In genomic region chr4:45820074-45820830, GRCm38 (mm10) we compare ENCODE assay signal across 8 mouse cellular contexts. TPM values are rescaled to one million over a fixed set of nuclear protein-coding genes. Genes with fewer than 3 reads are reported as not detected.
DNase-seq lines count a peak whose midpoint lies in the region; ATAC-seq and TF ChIP-seq lines count a peak whose summit lies in the region.

No protein-coding gene starts in this region.

- H3K4me3 ChIP-seq in embryonic facial prominence, embryonic 15.5 days (replicated peaks): peak overlapping the region; percentile 18; the same call in 1 of the 2 replicates
- peak overlapping the region in 1 of 2 experiments; percentile 17; a peak in 2 of 4 replicates for H3K4me3 ChIP-seq in heart, embryonic 14.5 days (ENCODE audit: control insufficient read depth in 1 of 2, insufficient read depth in 1 of 2, low read depth in 1 of 2, low read length in 2 of 2)
- no peak overlapping the region for H3K4me3 ChIP-seq in lung, postnatal 0 days (ENCODE audit: low read depth, low read length)

- no peak for ATAC-seq in embryonic facial prominence, embryonic 15.5 days (ENCODE audit: insufficient number of reproducible peaks, low FRiP score, low TSS enrichment, low read depth)
- ATAC-seq in heart, embryonic 14.5 days (ENCODE audit: insufficient number of reproducible peaks, insufficient read depth, low FRiP score, low read depth): peak; percentile 60
- peak; percentile 66 for ATAC-seq in lung, postnatal 0 days

- H3K27ac ChIP-seq in embryonic facial prominence, embryonic 15.5 days (replicated peaks): 0 out of 2 replicates have a peak overlapping the region, but pooled peaks have one; percentile 63
- H3K27ac ChIP-seq in heart, embryonic 14.5 days (replicated peaks in 1 of 2; ENCODE audit: control insufficient read depth in 1 of 2, insufficient read depth in 1 of 2, low read depth in 2 of 2, low read length in 2 of 2): peak overlapping the region; percentile 98 to 99
- H3K27ac ChIP-seq in lung, postnatal 0 days (ENCODE audit: low read length): no peak overlapping the region

- no peak overlapping the region for H3K9ac ChIP-seq in embryonic facial prominence, embryonic 15.5 days
- H3K9ac ChIP-seq in heart, embryonic 14.5 days (ENCODE audit: low read length): peak overlapping the region; percentile 54
- no peak overlapping the region for H3K9ac ChIP-seq in lung, postnatal 0 days (replicated peaks; ENCODE audit: low read depth)

- peak; percentile 81 for TF ChIP-seq CTCF in lung, postnatal 0 days (IDR thresholded peaks at IDR 0.05)

- H3K4me1 ChIP-seq in embryonic facial prominence, embryonic 15.5 days: peaks cover 17% of the 10 kb centered on the region
- peaks cover 49 to 61% of the 10 kb centered on the region in 2 experiments for H3K4me1 ChIP-seq in heart, embryonic 14.5 days (ENCODE audit: control insufficient read depth in 2 of 2, insufficient read depth in 2 of 2, low read length in 2 of 2)
- H3K4me1 ChIP-seq in lung, postnatal 0 days (ENCODE audit: insufficient read depth, low read depth, low read length): peaks cover 5% of the 10 kb centered on the region; the same call in 1 of the 2 replicates

- peak overlapping the region; percentile 42 for H3K4me2 ChIP-seq in embryonic facial prominence, embryonic 15.5 days (replicated peaks)
- H3K4me2 ChIP-seq in heart, embryonic 14.5 days (ENCODE audit: low read length): peak overlapping the region; percentile 66
- H3K4me2 ChIP-seq in lung, postnatal 0 days (replicated peaks; ENCODE audit: low read depth, low read length): peak overlapping the region; percentile 59

- peaks cover 40% of the 10 kb centered on the region for H3K27me3 ChIP-seq in embryonic facial prominence, embryonic 15.5 days
- peaks cover 25% of the 10 kb centered on the region; the same call in 1 of the 2 replicates for H3K27me3 ChIP-seq in heart, embryonic 14.5 days (ENCODE audit: control insufficient read depth, insufficient read depth, low read length)
- H3K27me3 ChIP-seq in lung, postnatal 0 days (replicated peaks; ENCODE audit: insufficient read depth, low read length): peaks cover 14% of the 10 kb centered on the region

- peak; percentile 34 for DNase-seq in CD4-positive helper T cell, adult 2 months (ENCODE audit: low read depth, low spot score)
- peak; percentile 55 to 76 for DNase-seq in adrenal gland, adult 18-20 months (ENCODE audit: low spot score in 2 of 2)
- DNase-seq in kidney, postnatal 36 days: peak; percentile 48 to 82
- DNase-seq in lung, postnatal 0 days (ENCODE audit: low spot score): peak; percentile 64
- DNase-seq in retina, postnatal 7 days (ENCODE audit: low read depth, low spot score): peak; percentile 34
- peak; percentile 33 to 75 for DNase-seq in urinary bladder, postnatal 4 days (ENCODE audit: low spot score in 2 of 2)

- no peaks in the 10 kb centered on the region for H3K9me3 ChIP-seq in embryonic facial prominence, embryonic 15.5 days (replicated peaks)
- H3K9me3 ChIP-seq in heart, embryonic 14.5 days (ENCODE audit: control insufficient read depth, low read length): no peaks in the 10 kb centered on the region
- H3K9me3 ChIP-seq in lung, postnatal 0 days (ENCODE audit: low read length): no peaks in the 10 kb centered on the region

- H3K36me3 ChIP-seq in embryonic facial prominence, embryonic 15.5 days: no peaks in the 10 kb centered on the region
- H3K36me3 ChIP-seq in heart, embryonic 14.5 days (ENCODE audit: control insufficient read depth, insufficient read depth, low read length): no peaks in the 10 kb centered on the region
- no peaks in the 10 kb centered on the region for H3K36me3 ChIP-seq in lung, postnatal 0 days (ENCODE audit: insufficient read depth, low read length)

- no peak for TF ChIP-seq EP300 in lung, postnatal 0 days (IDR thresholded peaks at IDR 0.05)

- WGBS in embryonic facial prominence, embryonic 15.5 days: 43% methylated on average over 8 of the region's 8 CpGs
- 8% methylated on average over 8 of the region's 8 CpGs for WGBS in heart, embryonic 14.5 days
- WGBS in lung, postnatal 0 days: 23% methylated on average over 8 of the region's 8 CpGs

RNA-seq across cellular contexts. Expression of gene Igfbpl1, which starts 6.5 kb away (rescaled TPM):
- under 1 TPM in 1 of 2 experiments, not detected in 1; 0.13 TPM for total RNA-seq in adrenal gland, adult 18-20 months (2021)
- 0.37 and 0.80 TPM in 2 replicates for polyA plus RNA-seq in embryonic facial prominence, embryonic 15.5 days (2015; fragmentation: Nextera tagmentation; extraction: Ambion mirVana)
- polyA plus RNA-seq in heart, embryonic 14.5 days (2014; fragmentation: Nextera tagmentation; extraction: Ambion mirVana): 5.9 TPM in 2 replicates
- polyA plus RNA-seq in lung, postnatal 0 days (2015; fragmentation: Nextera tagmentation; extraction: Ambion mirVana): not detected in 2 replicates

RNA-seq across cellular contexts. Expression of gene Aldh1b1, which starts 21.4 kb away (rescaled TPM):
- 10 to 100 TPM; 15.3 to 31.9 TPM for total RNA-seq in adrenal gland, adult 18-20 months (2021)
- 4.0 and 4.1 TPM in 2 replicates for polyA plus RNA-seq in embryonic facial prominence, embryonic 15.5 days (2015; fragmentation: Nextera tagmentation; extraction: Ambion mirVana)
- polyA plus RNA-seq in heart, embryonic 14.5 days (2014; fragmentation: Nextera tagmentation; extraction: Ambion mirVana): 68.7 and 75.0 TPM in 2 replicates
- polyA plus RNA-seq in lung, postnatal 0 days (2015; fragmentation: Nextera tagmentation; extraction: Ambion mirVana): 3.7 and 5.5 TPM in 2 replicates

RNA-seq across cellular contexts. Expression of gene Stra6l, which starts 28.2 kb away (rescaled TPM):
- total RNA-seq in adrenal gland, adult 18-20 months (2021): under 1 TPM; 0.19 to 0.96 TPM
- polyA plus RNA-seq in embryonic facial prominence, embryonic 15.5 days (2015; fragmentation: Nextera tagmentation; extraction: Ambion mirVana): 0.18 and 0.23 TPM in 2 replicates
- 0.11 and 0.16 TPM in 2 replicates for polyA plus RNA-seq in heart, embryonic 14.5 days (2014; fragmentation: Nextera tagmentation; extraction: Ambion mirVana)
- 0.05 TPM in 1 of 2 replicates, not detected in the other for polyA plus RNA-seq in lung, postnatal 0 days (2015; fragmentation: Nextera tagmentation; extraction: Ambion mirVana)

Comparison
In these comparisons a context has a peak if more than half of its experiments do, and no peak if none do; other contexts are left out.
1. RNA of gene Aldh1b1, which starts 21.4 kb away (polyA plus RNA-seq): 68.7 to 75.0 TPM in heart, embryonic 14.5 days; 4.0 to 4.1 TPM in embryonic facial prominence, embryonic 15.5 days and 3.7 to 5.5 TPM in lung, postnatal 0 days; every median in the first group is over 10 times any median in the second.
2. Peak in every context shown above with its lines, with median percentiles within 50 percentile points of each other: DNase-seq and H3K4me2 ChIP-seq.